Mouse (Mus musculus) heart, embryonic 15.5 days (tissue): ENCODE measurements around the gene Naif1. TPM values are rescaled to one million over a fixed set of nuclear protein-coding genes. Genes with fewer than 3 reads are reported as not detected.

Experiments used
- ATAC-seq: fragments of 200-750 bp; cut with Nextera tagmentation; replicated peaks from 2 replicates; pipeline ENCODE4 v1.8.0; 2017; ENCODE audit warnings: low read depth, moderate TSS enrichment; ENCODE audit not compliant: insufficient number of reproducible peaks, insufficient read depth, low FRiP score
- H3K27ac ChIP-seq: fragments of 300-500 bp; sonication (generic); 2 replicates; pipeline ENCODE4 v1.5.1; 2015; ENCODE audit warnings: mild to moderate bottlenecking, inconsistent platforms
- H3K27me3 ChIP-seq: fragments of 300-500 bp; sonication (generic); 2 replicates; pipeline ENCODE4 v1.6.1; 2015; ENCODE audit warnings: inconsistent platforms
- H3K36me3 ChIP-seq: fragments of 300-500 bp; sonication (generic); 2 replicates; pipeline ENCODE4 v1.6.1; 2015; ENCODE audit warnings: mild to moderate bottlenecking, inconsistent platforms
- H3K4me1 ChIP-seq: fragments of 300-500 bp; sonication (generic); replicated peaks from 2 replicates; pipeline ENCODE4 v1.6.1; 2015; ENCODE audit warnings: inconsistent platforms
- H3K4me2 ChIP-seq: fragments of 300-500 bp; sonication (generic); 2 replicates; pipeline ENCODE4 v1.6.1; 2015; ENCODE audit warnings: inconsistent platforms, mild to moderate bottlenecking, moderate library complexity
- H3K4me3 ChIP-seq: fragments of 300-500 bp; sonication (generic); 2 replicates; pipeline ENCODE4 v1.5.1; 2015; ENCODE audit warnings: mild to moderate bottlenecking, inconsistent platforms
- H3K9ac ChIP-seq: fragments of 300-500 bp; sonication (generic); 2 replicates; pipeline ENCODE4 v1.6.1; 2015; ENCODE audit warnings: mild to moderate bottlenecking, inconsistent platforms
- H3K9me3 ChIP-seq: fragments of 300-500 bp; sonication (generic); replicated peaks from 2 replicates; pipeline ENCODE4 v1.6.1; 2016; ENCODE audit warnings: inconsistent platforms
- WGBS: fragments of 180-500 bp; shearing (Covaris S2); methylation state at CpG from one replicate; pipeline ENCODE4 v1.1.7; 2015; ENCODE audit warnings: mixed read lengths; 5-methylcytosine and 5-hydroxymethylcytosine counted together
- polyA plus RNA-seq: library from polyadenylated mRNA; unstranded; fragments of >200 nt; fragmentation: Nextera tagmentation; extraction: Ambion mirVana; gene quantifications from 2 replicates; pipeline ENCODE4 v1.2.1, GENCODE M21; 2015

The Naif1 gene
- polyA plus RNA-seq, 1 experiment from 2014 or later, result 4.0 TPM

GRCm38 (mm10) chr2:32447264-32447936 is 2.9 kb upstream of the Naif1 start:
- peaks cover 32% of the 10 kb centered on the region for H3K4me1 ChIP-seq
- 29% methylated on average over 9 of the region's 9 CpGs for WGBS
- H3K9me3 ChIP-seq, result no peaks in the 10 kb centered on the region
- no peaks in the 10 kb centered on the region for H3K27me3 ChIP-seq
- no peak for ATAC-seq
- peak overlapping the region; percentile 47 for H3K4me2 ChIP-seq
- no peaks in the 10 kb centered on the region for H3K36me3 ChIP-seq
- no peak overlapping the region for H3K4me3 ChIP-seq
- peak overlapping the region; percentile 85 for H3K27ac ChIP-seq
- H3K9ac ChIP-seq, result peak overlapping the region; percentile 37; the same call in 1 of the 2 replicates

DNA sequence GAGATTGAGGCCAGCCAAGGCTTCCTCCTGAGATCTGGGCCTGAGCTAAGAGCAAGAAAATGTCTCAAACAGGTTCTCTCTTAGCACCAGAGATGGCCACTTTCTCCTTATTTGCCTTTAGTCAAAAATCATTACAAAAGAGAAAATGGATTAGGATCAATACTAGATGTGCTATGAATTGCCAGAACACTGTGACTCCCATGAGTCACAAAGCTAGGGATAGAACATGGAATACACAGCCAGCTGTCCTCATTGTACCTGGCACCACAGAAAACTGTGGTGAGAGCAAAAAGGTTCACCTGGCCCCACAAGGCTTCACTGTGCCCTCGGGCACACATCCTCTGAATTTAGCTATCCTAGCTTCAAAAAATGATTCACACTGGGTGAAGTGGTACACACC is 1.8 kb upstream of the Naif1 start:
- ATAC-seq, result no peak
- H3K9ac ChIP-seq, result no peak overlapping the region
- H3K27ac ChIP-seq, result peak overlapping the region; percentile 32
- no peaks in the 10 kb centered on the region for H3K36me3 ChIP-seq
- H3K9me3 ChIP-seq, result no peaks in the 10 kb centered on the region
- no peak overlapping the region for H3K4me3 ChIP-seq
- H3K27me3 ChIP-seq, result no peaks in the 10 kb centered on the region
- WGBS, result 88% methylated on average over 1 of the region's 1 CpGs
- peaks cover 43% of the 10 kb centered on the region for H3K4me1 ChIP-seq
- H3K4me2 ChIP-seq, result no peak overlapping the region

DNA sequence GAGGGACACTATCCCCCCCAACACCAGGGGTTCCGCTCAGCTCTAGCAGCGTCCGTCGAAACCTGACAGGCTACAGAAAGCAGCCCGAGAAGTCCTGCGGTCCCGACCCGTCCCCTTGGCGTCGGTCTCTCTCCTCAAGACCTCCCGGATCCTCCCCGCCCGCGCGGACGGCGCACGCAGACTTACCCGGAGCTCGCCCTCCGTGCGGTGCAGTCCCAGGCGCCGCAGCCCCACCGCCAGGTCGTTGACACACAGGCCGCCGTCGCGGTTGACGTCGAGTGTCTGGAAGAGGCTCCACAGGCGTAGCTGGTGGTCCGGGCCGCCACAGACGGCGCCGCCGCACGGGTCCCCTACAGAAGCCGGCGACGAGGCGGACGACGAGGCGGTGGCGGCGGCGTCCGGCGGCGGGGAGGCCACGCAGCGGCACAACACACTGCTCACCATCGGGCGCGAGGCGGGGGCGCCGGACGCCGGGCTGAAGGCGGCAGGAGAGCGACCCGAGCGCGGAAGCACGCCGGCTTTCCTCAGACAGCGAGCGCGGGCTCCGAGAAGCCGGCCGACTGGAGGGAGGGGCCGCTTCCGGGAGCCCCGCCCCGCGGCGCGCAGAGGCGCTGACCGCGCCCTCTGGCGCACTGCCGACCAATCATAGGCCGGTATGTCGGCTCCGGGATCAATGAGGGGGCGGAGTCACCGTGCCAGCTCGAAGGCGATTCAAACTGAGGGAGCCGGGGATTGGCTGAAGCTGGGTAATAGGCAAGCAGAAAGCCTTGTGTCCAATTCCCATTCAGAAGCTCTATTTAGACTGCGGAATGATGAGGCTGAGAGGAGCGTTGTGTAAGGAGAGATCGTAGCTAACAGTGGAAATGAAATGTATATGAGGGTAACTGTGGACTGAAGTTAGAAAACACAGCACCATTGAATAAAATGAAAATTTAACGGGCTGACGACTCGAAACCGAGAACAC is 906 bp downstream of the Naif1 start, which contains the start of gene Slc25a25:
Gene Slc25a25, minus strand, starts transcription at position 565 of the 964 bp plus-strand sequence.
- peak within 1 kb of the TSS; percentile 84 for H3K4me2 ChIP-seq
- peak; percentile 86 for ATAC-seq
- no peaks in the 10 kb centered on the region for H3K9me3 ChIP-seq
- 0 out of 2 replicates have a peak, but pooled peaks cover 3% of the 10 kb centered on the region for H3K36me3 ChIP-seq
- H3K4me1 ChIP-seq, result peaks cover 63% of the 10 kb centered on the region
- peak within 1 kb of the TSS; percentile 77 for H3K4me3 ChIP-seq
- no peaks in the 10 kb centered on the region for H3K27me3 ChIP-seq
- H3K9ac ChIP-seq, result peak within 1 kb of the TSS; percentile 75
- under 1% methylated on average over 99 of the region's 103 CpGs for WGBS
- H3K27ac ChIP-seq, result peak within 1 kb of the TSS; percentile 94

- Histone ChIP-seq H3K36me3 (0 out of 2 replicates have a peak, but pooled peaks cover 3% of the 10 kb centered on the region), H3K27ac (peak overlapping the region; percentile 94), H3K9me3 (no peaks in the 10 kb centered on the region), H3K27me3 (no peaks in the 10 kb centered on the region), H3K4me2 (peak overlapping the region; percentile 84), H3K4me1 (peaks cover 59% of the 10 kb centered on the region), H3K9ac (peak overlapping the region; percentile 44; the same call in 1 of the 2 replicates), H3K4me3 (peak overlapping the region; percentile 77)
- peak; percentile 93 for ATAC-seq
- under 1% methylated on average over 25 of the region's 25 CpGs for WGBS
Observed at GRCm38 (mm10) chr2:32451870-32452372, 1.7 kb downstream of the Naif1 start.

- H3K27me3 ChIP-seq, result no peaks in the 10 kb centered on the region
- H3K36me3 ChIP-seq, result 0 out of 2 replicates have a peak, but pooled peaks cover 3% of the 10 kb centered on the region
- H3K27ac ChIP-seq, result peak overlapping the region; percentile 94
- peak overlapping the region; percentile 77 for H3K4me3 ChIP-seq
- ATAC-seq, result no peak
- peak overlapping the region; percentile 59 for H3K4me2 ChIP-seq
- peaks cover 53% of the 10 kb centered on the region for H3K4me1 ChIP-seq
- H3K9ac ChIP-seq, result no peak overlapping the region
- WGBS, result 90% methylated on average over 16 of the region's 16 CpGs
- no peaks in the 10 kb centered on the region for H3K9me3 ChIP-seq
Observed at GRCm38 (mm10) chr2:32452441-32452971, 2.2 kb downstream of the Naif1 start.

GRCm38 (mm10) chr2:32453641-32454303 is 3.5 kb downstream of the Naif1 start:
- no peak for ATAC-seq
- H3K4me3 ChIP-seq, result no peak overlapping the region
- H3K4me1 ChIP-seq, result peaks cover 51% of the 10 kb centered on the region
- H3K27me3 ChIP-seq, result no peaks in the 10 kb centered on the region
- WGBS, result 80% methylated on average over 5 of the region's 5 CpGs
- H3K9me3 ChIP-seq, result no peaks in the 10 kb centered on the region
- no peak overlapping the region for H3K27ac ChIP-seq
- no peak overlapping the region for H3K4me2 ChIP-seq
- no peak overlapping the region for H3K9ac ChIP-seq
- H3K36me3 ChIP-seq, result 0 out of 2 replicates have a peak, but pooled peaks cover 3% of the 10 kb centered on the region

- Histone ChIP-seq H3K9me3 (no peaks in the 10 kb centered on the region), H3K36me3 (0 out of 2 replicates have a peak, but pooled peaks cover 3% of the 10 kb centered on the region), H3K4me2 (peak overlapping the region; percentile 17; the same call in 1 of the 2 replicates), H3K27ac (peak overlapping the region; percentile 40), H3K9ac (0 out of 2 replicates have a peak overlapping the region, but pooled peaks have one; percentile 11), H3K4me1 (peaks cover 47% of the 10 kb centered on the region), H3K4me3 (no peak overlapping the region), H3K27me3 (no peaks in the 10 kb centered on the region)
- ATAC-seq, result no peak
- WGBS, result 75% methylated on average over 10 of the region's 10 CpGs
Observed at GRCm38 (mm10) chr2:32454633-32455032, 4.4 kb downstream of the Naif1 start.

DNA sequence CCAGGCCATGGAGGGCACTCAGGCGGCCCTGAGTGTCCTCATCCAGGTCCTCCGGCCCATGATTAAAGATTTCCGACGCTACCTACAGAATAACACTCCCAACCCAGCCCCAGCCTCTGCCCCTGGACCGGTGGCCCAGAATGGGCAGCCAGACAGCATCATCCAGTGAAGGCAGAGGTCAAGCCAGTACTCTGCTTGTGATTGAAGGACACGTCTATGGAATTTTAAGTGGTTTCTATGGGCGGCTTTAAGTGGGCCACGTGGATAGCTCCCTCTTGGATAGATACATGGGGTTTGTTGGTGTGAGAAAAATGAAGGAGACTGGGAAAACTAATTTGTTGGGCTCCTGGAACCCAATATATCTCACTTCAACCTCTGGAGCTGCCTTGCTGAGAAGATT is 4.8 kb downstream of the Naif1 start:
- Histone ChIP-seq H3K4me2 (peak overlapping the region; percentile 17; the same call in 1 of the 2 replicates), H3K27ac (peak overlapping the region; percentile 40), H3K9me3 (no peaks in the 10 kb centered on the region), H3K9ac (0 out of 2 replicates have a peak overlapping the region, but pooled peaks have one; percentile 11), H3K4me3 (no peak overlapping the region), H3K4me1 (peaks cover 44% of the 10 kb centered on the region), H3K27me3 (no peaks in the 10 kb centered on the region), H3K36me3 (0 out of 2 replicates have a peak, but pooled peaks cover 3% of the 10 kb centered on the region)
- 65% methylated on average over 8 of the region's 8 CpGs for WGBS
- no peak for ATAC-seq

- Histone ChIP-seq H3K4me1 (peaks cover 25% of the 10 kb centered on the region), H3K36me3 (0 out of 2 replicates have a peak, but pooled peaks cover 3% of the 10 kb centered on the region), H3K9ac (no peak overlapping the region), H3K4me2 (no peak overlapping the region), H3K4me3 (no peak overlapping the region), H3K9me3 (no peaks in the 10 kb centered on the region), H3K27ac (no peak overlapping the region), H3K27me3 (no peaks in the 10 kb centered on the region)
- ATAC-seq, result no peak
- WGBS, result 66% methylated on average over 2 of the region's 2 CpGs
Observed at GRCm38 (mm10) chr2:32458300-32458699, 8.0 kb downstream of the Naif1 start.

- peaks cover 24% of the 10 kb centered on the region for H3K4me1 ChIP-seq
- 0 out of 2 replicates have a peak, but pooled peaks cover 3% of the 10 kb centered on the region for H3K36me3 ChIP-seq
- H3K27me3 ChIP-seq, result no peaks in the 10 kb centered on the region
- H3K4me2 ChIP-seq, result no peak overlapping the region
- ATAC-seq, result no peak
- H3K4me3 ChIP-seq, result no peak overlapping the region
- whole genome bisulfite sequencing, result 87% methylated on average over 2 of the region's 2 CpGs
- no peak overlapping the region for H3K9ac ChIP-seq
- no peaks in the 10 kb centered on the region for H3K9me3 ChIP-seq
- H3K27ac ChIP-seq, result no peak overlapping the region
Observed at GRCm38 (mm10) chr2:32459657-32460056, 9.4 kb downstream of the Naif1 start.
